Mouse (Mus musculus): ENCODE results near the gene Igf1r.

DNA sequence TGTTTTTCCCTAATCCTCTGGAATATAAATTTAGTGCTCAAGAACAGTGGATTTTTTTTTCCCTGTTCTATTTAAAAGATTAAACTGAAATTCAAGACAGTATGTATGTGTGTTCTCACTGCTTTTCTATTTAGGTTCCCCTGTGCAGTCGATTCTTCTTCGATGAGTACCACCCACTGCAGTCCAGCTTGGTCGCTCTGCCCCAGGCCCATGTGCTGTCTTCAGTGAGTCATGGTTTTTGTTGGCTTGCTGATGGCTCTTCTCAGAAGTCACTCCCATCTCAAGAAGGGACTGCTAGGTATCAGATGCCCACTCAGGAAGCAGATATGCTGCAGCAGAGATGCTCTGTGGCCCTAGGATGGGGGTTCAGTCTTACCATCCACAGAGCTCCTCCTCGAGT is 95.9 kb downstream of the Igf1r start:
- TF ChIP-seq CTCF (IDR thresholded peaks at IDR 0.05; ENCODE audit: low read depth) (no peak), EP300 (IDR thresholded peaks at IDR 0.05; ENCODE audit: low read depth) (no peak)

All from liver, postnatal 0 days (tissue).